Mouse (Mus musculus) cerebellum, adult 11-12 months (tissue): ENCODE results near the gene Ddx54.

Experiments
- DNase-seq: peaks from one replicate; pipeline ENCODE4 v3.0.0; 2022

Ddx54 gene

DNA sequence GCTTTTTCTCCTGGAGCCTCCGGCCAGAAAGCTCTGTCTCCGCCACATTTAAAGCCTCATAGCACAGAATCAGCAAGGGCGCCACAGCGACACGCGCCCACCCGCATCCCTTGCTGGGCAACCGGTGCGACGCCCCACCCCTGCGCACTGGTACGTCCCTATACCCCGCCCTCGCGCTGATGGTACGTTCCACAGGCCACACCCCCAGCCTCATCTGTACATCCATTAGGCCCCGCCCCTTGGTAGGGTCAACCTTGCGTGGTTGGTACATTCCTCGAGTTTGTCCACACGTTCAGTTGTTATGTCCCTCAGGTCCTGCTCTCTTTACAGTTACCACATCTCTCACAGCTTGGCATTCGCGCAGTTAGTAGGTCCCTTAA lies at the start of gene Ddx54, which contains the start of gene Rita1:
Gene Ddx54, plus strand, starts transcription at position 298 of the 380 bp plus-strand sequence.
Gene Rita1, minus strand, starts transcription at position 148 of the 380 bp plus-strand sequence.
- DNase-seq, result peak; percentile 98

- no peak for DNase-seq
Measured at GRCm38 (mm10) chr5:120562956-120563913, 49.3 kb upstream of the Ddx54 start.

GRCm38 (mm10) chr5:120563914-120564311 lies 48.6 kb upstream of the Ddx54 start:
- no peak for DNase-seq

DNA sequence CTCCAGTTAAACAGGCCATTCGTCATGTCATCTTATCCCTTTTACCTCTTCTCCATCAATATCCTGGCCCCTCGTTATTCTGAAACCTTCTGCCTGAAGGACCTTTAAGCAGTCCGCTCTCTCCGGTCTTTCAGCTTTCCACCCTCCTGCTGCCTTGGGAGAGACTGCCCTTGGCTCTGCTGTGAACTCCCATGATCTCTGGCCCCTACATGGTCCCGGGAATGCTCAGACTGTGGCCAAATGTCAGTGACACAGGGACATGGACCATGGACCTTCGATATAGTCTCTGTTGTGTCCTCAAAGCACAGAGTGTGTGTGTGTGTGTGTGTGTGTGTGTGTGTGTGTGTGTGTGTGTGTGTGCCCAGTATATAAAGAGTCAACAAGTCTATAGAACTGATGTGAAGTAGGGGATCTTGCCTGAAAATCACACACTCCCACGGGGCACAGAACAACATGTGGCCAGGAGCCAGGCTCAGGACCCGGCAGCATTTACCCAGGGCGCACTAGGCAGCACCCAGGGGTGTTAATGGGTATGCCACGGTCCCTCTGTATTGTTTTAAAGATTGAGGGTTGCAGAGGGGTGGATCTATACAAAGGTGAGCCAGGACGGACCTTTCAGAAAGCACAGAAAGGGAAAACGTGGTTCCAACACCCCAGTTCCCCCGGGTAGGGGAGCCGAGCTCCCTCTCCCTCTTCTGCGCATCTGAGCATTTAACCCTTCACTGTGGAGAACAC lies 47.2 kb upstream of the Ddx54 start:
- DNase-seq, result peak; percentile 60

DNA sequence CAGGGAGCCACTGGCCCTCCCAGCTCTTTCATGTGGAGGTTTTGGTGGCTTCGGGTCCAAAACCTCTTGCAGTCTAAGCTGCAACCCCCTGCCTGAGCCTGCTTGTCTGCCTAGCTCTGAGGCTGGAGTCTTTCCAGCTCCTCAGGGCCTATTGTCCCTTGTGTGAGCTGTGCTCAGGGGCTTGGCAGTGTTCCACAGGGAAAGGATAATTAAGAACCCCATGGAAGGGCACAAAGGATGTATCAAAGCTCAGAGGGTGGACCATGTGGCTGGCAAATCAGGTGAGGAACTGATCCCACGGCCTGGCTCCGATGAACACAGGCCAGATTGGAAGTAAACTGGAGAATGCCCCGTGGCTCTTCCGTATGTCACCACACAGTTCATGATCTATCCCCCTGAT lies 46.4 kb upstream of the Ddx54 start:
- peak; percentile 96 for DNase-seq

DNA sequence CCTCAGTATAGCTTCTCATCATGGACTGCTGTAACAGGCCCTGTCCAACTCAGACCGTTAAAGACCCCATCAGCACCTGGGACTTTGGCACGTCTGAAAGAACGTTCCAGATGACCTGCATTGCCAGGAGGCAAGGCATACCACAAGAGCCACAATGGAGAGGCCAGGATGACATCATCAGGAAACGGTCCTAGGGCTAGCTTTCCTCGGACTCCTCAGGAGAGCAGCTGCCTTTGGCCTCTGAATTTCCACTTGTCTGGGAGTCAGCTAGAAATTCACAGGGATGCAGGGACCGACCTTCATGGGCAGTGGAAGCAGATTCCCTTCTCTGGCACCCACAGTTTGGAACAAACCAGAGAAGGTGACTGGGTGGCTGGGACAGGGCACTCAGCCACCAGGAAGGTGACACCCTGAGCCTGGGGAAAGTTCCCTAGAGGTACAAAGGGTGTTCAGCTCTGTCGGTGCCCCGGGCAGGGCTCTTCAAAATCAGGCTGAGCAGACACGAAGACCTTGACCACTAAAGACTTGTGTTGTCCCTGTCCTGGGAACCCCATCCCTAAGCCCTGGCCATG lies 45.8 kb upstream of the Ddx54 start:
- peak; percentile 79 for DNase-seq

- DNase-seq, result peak; percentile 72
Measured at GRCm38 (mm10) chr5:120567253-120567701, 45.3 kb upstream of the Ddx54 start.

GRCm38 (mm10) chr5:120567761-120568211 lies 44.8 kb upstream of the Ddx54 start:
- DNase-seq, result peak; percentile 74

DNA sequence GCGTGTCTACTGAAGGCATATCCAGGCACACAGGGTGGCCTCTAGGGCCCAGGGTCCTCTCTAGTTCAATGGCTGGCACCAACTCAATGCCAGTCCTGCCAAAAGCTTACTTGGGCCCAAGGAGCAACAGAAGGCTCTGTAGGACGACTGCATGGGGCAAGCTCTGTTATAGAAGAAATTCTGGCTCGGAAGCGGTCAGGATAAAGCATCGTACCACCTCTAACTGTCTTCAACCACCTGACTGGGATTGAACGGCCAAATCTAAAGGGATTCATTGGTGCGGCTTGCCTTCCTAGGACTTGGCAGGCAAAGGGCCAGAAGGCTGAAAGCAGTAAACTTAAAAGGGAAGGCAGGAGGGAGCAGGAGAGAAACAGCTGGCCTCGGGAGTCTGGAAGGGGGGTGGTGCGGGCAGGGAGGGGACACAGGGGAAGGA lies 44.2 kb upstream of the Ddx54 start:
- peak; percentile 81 for DNase-seq

- DNase-seq, result no peak
Measured at GRCm38 (mm10) chr5:120568964-120569363, 43.6 kb upstream of the Ddx54 start.

DNA sequence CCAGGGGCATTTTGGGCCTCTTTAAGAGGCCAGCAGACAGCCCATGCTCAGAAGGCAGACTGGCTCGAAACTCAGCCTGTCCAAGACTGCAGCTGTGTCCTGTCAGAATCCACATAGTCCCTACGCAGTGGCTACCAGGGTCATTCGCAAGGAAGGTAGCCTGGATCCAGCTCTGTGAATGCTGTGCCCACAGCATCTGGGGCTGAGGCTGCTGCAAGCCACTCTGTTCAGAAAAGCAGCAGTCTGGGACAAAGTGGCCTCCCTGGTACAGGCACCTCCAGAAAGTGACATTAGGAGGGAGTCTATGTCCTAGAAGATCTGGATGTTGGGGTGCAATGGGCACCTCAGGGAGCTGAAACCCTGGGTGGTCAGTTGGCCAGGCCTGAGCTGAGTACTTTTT lies 42.7 kb upstream of the Ddx54 start:
- no peak for DNase-seq

- DNase-seq, result no peak
Measured at GRCm38 (mm10) chr5:120570289-120570897, 42.1 kb upstream of the Ddx54 start.

- no peak for DNase-seq
Measured at GRCm38 (mm10) chr5:120571056-120571740, 41.3 kb upstream of the Ddx54 start.

DNA sequence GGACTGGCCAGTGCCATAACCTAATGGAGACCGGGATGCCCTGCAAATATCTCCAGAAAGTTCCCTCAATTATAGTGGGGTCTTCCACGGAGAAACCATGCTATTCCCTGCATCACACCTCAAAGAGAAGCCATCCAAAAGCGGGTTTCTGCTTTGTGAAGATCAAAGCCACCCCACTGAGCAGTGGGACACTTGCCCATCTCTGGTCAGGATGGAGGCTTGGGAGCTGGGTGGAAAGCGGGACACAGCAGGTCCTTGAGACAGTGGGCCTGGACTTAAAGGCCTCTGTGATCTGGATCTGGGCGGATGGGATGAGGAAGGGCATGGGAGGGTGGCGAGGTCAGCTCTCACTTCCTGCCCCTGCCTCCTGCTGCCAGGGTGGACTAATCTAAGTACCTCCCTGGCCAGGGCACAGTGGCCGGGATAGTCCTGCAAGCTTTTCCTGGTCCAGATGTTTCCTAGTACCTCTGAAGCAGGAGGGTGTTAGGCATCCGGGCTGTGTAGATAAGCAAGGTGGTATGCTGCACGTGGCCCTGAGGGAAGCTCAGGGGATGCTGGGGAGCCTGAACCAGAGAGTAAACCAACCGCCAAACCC lies 38.0 kb upstream of the Ddx54 start:
- peak; percentile 63 for DNase-seq

GRCm38 (mm10) chr5:120576781-120577301 lies 35.7 kb upstream of the Ddx54 start:
- no peak for DNase-seq

DNA sequence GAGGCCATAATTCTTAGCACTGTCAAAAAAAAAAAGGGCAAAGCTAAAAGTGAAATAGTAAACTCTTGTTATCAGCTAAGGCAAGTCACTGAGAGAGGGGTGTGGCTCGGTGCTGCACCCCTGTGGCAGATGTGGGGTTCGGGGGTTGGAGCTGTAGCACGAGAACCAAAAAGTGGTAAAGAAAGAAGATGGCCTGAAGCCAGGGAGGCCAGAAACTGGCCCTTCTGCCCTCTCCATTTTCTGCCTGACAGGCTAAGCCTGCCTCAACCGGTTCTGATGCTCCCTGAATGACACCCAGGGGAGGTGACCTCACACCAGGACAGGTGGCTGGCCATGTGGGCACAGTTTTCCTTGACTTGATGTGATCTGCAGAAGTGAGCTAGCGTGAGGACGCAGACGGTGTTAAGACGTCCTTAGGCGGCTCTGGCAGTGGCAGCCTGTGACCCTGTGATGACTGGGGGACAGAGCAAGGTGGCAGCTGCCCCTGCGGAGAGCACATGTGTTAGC lies 34.6 kb upstream of the Ddx54 start:
- DNase-seq, result peak; percentile 62

DNA sequence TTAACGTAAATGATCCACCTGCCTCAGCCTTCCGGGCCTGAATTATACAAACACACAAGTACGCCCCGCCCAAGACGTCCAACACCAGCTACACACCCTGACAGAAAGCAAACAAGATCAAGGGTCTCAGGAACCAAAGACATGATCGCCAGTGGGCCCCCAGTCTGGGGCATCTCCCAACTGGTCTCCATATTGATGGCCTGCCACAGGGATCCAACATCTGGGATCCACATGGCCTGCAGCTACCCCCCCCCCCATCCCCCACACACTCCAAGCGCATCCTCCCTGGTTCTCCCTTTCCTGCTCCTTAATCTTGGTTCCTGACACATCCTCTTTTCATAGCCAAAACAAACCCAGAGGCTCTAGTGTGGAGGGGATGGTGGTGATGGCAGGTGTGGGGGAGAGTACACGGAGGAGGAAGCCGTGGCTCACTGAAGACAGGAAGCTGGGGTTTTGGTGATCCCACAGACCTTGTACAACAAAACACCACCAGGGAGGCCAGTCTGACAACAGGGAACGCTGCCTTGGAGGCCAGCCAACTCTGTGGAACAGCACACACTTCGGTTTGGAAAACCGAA lies 33.9 kb upstream of the Ddx54 start:
- DNase-seq, result peak; percentile 66

- DNase-seq, result peak; percentile 79
Measured at GRCm38 (mm10) chr5:120579211-120579897, 33.2 kb upstream of the Ddx54 start.

DNA sequence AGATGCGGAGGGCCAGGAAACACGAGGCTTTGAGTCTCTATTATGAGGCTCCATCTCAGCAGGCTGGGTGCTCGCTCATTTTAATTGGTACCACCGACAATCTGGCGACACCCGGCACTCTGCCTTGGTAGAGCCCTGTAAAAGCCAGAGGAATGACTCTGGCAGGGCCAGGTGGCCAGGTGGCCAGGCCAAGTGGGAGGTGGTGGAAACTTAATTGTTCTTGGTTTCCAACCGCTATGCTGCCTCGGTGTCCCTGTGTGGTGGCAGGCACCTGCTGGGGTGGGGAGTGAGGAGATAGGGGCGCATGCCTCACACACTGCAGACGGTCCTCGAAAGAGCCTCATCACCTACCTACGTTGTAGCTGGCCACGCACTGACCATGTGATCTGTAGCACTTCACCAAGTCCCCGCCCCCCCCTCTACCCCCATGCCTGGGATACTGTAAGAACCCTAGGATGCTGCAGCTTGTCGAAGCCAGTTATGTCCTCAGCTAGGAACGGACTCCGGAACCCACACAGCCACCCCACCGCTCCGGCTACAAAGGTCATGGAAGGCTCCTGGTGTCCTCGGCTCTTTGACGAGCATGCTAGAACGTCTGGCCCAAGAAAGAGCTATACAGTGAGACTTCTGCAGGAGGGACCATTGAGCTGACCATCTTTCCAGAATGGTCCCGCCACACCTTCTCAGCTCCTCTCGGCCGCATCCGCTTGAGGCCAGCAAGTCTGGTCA lies 32.5 kb upstream of the Ddx54 start:
- DNase-seq, result peak; percentile 79
